Mouse (Mus musculus) kidney, postnatal 4 days (tissue): ENCODE measurements at regions not wholly inside any gene's neighbourhood (a gene's known extent, or its start where the extent isn't known, plus 50 kb on each side); places are given as distances from the start of the nearest gene placed in this dataset.

Source experiments
- DNase-seq, 2 experiments: peaks; one replicate each; pipeline ENCODE4 v3.0.0; 2021; ENCODE audit warnings: mixed read lengths in 2 of 2

GRCm38 (mm10) chr4:12240941-12241571, 69.2 kb upstream of the Fam92a start:
- peak; percentile 68 for DNase-seq

- peak; percentile 20 to 25 for DNase-seq
Observed at GRCm38 (mm10) chr4:12230731-12231130, 58.9 kb upstream of the Fam92a start.
